Mouse (Mus musculus): Measurements from ENCODE around the gene Agbl5. TPM values are rescaled to one million over a fixed set of nuclear protein-coding genes. Genes with fewer than 3 reads are reported as not detected.

The Agbl5 gene
- polyA plus RNA-seq, 1 experiment, result 5.2 TPM

DNA sequence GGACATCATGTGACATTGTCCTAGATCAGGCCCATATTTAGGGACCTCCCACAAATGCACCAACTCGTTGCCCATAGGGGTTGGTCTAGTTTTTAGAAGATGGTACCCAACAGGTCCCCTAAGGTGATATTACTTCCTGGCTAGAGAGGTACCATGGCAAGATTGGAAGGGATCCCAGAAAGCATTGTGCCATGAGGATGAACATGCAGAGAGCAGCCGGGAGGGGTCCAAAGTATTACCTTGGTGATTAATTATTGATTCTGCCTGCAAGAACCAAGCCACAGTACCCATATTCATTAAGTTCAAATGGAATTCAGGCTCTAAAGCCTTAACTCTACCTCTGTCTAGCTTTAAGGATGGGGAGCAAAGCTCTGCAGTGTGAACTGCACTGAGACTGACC is 37.6 kb downstream of the Agbl5 start:
- H3K27me3 ChIP-seq (ENCODE audit: control insufficient read depth, insufficient read depth, insufficient read length), result no peaks in the 10 kb centered on the region
- no peak overlapping the region for H3K4me3 ChIP-seq (ENCODE audit: insufficient read depth, poor library complexity, severe bottlenecking)

DNA sequence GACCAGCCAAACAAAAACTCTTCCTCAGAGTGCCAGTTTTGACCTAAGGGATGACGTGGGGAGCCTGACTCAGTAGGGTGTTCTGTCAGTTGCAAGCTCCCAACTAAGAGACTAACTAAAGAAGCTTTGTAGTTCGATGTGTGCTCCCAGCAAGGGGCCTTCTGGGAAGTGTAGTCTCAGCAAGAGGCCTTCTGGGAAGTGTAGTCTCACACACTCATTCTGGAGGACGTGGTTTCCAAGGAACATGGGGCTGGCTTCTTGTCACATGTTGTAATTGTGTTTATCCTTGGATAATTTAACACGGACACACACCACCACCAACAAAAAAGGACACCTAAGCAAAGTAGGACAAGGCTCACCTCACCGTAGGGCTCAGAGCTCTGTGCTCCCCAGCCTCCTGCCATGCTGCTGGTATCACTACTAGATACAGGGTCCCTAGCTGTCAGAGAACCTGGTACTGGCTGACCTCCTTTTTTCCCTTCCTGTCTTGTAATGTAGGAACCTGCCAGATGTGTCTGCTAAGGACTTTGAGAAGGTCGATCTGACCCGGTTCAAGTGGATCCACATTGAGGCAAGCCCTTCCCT is 39.5 kb downstream of the Agbl5 start:
- Histone ChIP-seq H3ac (ENCODE audit: control insufficient read depth, insufficient read length, low read depth) (no peak overlapping the region), H3K36me3 (ENCODE audit: control insufficient read depth, insufficient read depth) (no peaks in the 10 kb centered on the region), H3K79me2 (ENCODE audit: control insufficient read depth, insufficient read depth) (no peaks in the 10 kb centered on the region), H3K79me3 (ENCODE audit: low read depth) (no peaks in the 10 kb centered on the region), H3K27me3 (ENCODE audit: control insufficient read depth, insufficient read depth, insufficient read length) (no peaks in the 10 kb centered on the region), H3K4me3 (ENCODE audit: insufficient read depth, poor library complexity, severe bottlenecking) (no peak overlapping the region)
- TF ChIP-seq MAX (IDR thresholded peaks at IDR 0.05) (no peak), CEBPB (IDR thresholded peaks at IDR 0.05; ENCODE audit: low read depth) (no peak), CTCF (IDR thresholded peaks at IDR 0.05; ENCODE audit: control insufficient read depth, insufficient read depth, insufficient read length) (no peak), USF1 (IDR thresholded peaks at IDR 0.05; ENCODE audit: low read depth) (no peak), MYOG (IDR thresholded peaks at IDR 0.05; ENCODE audit: control insufficient read depth, extremely low read depth, insufficient read length) (no peak), FOSL1 (IDR thresholded peaks at IDR 0.05; ENCODE audit: insufficient read depth, low read length, poor library complexity, severe bottlenecking) (no peak), MYOD1 (IDR thresholded peaks at IDR 0.05; ENCODE audit: control insufficient read depth, insufficient read length, low read depth) (no peak)

More for the DNA sequence above, 37.6 kb downstream of the Agbl5 start:
- TF ChIP-seq CEBPB (IDR thresholded peaks at IDR 0.05; ENCODE audit: low read depth) (no peak), MYOG (IDR thresholded peaks at IDR 0.05; ENCODE audit: control insufficient read depth, extremely low read depth, insufficient read length) (no peak), MAX (IDR thresholded peaks at IDR 0.05) (no peak), CTCF (IDR thresholded peaks at IDR 0.05; ENCODE audit: control insufficient read depth, insufficient read depth, insufficient read length) (no peak)
- H3K36me3 ChIP-seq (ENCODE audit: control insufficient read depth, insufficient read depth), result no peaks in the 10 kb centered on the region
- no peak overlapping the region for H3ac ChIP-seq (ENCODE audit: control insufficient read depth, insufficient read length, low read depth)
- H3K79me2 ChIP-seq (ENCODE audit: control insufficient read depth, insufficient read depth), result no peaks in the 10 kb centered on the region
- no peaks in the 10 kb centered on the region for H3K79me3 ChIP-seq (ENCODE audit: low read depth)

DNA sequence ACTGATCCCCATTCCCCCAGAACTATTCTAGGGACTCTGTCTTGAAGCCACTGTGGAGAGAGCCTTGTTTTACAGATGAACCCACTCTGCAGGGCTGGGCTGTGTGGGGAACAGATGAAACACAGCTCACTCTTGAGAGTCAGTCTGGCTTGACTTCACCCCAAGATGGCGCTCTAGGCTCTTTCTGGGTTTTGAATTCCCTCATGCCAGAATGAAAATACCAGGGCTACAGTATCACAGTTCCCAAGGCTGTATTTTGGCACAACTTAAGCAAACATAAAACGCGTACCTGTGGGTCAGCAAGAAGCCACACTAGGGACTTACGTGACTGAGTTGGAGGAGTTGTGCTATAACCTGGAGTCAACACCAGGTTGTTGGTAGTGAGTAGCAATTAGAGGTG is 41.6 kb downstream of the Agbl5 start:
- Histone ChIP-seq H3K27me3 (ENCODE audit: control insufficient read depth, insufficient read depth, insufficient read length) (no peaks in the 10 kb centered on the region), H3K79me2 (ENCODE audit: control insufficient read depth, insufficient read depth) (no peaks in the 10 kb centered on the region), H3K4me3 (ENCODE audit: insufficient read depth, poor library complexity, severe bottlenecking) (no peak overlapping the region), H3ac (ENCODE audit: control insufficient read depth, insufficient read length, low read depth) (no peak overlapping the region), H3K36me3 (ENCODE audit: control insufficient read depth, insufficient read depth) (no peaks in the 10 kb centered on the region), H3K79me3 (ENCODE audit: low read depth) (no peaks in the 10 kb centered on the region)
- TF ChIP-seq FOSL1 (IDR thresholded peaks at IDR 0.05; ENCODE audit: insufficient read depth, low read length, poor library complexity, severe bottlenecking) (no peak), USF1 (IDR thresholded peaks at IDR 0.05; ENCODE audit: low read depth) (no peak), CTCF (IDR thresholded peaks at IDR 0.05; ENCODE audit: control insufficient read depth, insufficient read depth, insufficient read length) (peak; percentile 58), MYOD1 (IDR thresholded peaks at IDR 0.05; ENCODE audit: control insufficient read depth, insufficient read length, low read depth) (no peak)

DNA sequence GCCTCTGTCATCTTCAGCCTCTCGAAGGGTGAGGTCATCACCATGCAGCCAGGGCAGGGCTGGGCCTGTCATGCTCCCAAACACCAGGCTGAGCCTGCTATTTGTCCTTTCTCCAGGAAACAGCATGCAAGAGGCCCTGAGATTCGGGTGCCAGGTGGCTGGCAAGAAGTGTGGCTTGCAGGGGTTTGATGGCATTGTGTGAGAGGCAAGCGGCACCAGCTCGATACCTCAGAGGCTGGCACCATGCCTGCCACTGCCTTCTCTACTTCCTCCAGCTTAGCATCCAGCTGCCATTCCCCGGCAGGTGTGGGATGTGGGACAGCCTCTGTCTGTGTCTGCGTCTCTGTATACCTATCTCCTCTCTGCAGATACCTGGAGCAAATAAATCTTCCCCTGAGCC is 42.4 kb downstream of the Agbl5 start:
- Histone ChIP-seq H3K4me3 (ENCODE audit: insufficient read depth, poor library complexity, severe bottlenecking) (no peak overlapping the region), H3K36me3 (ENCODE audit: control insufficient read depth, insufficient read depth) (no peaks in the 10 kb centered on the region), H3ac (ENCODE audit: control insufficient read depth, insufficient read length, low read depth) (no peak overlapping the region), H3K79me3 (ENCODE audit: low read depth) (no peaks in the 10 kb centered on the region), H3K79me2 (ENCODE audit: control insufficient read depth, insufficient read depth) (no peaks in the 10 kb centered on the region), H3K27me3 (ENCODE audit: control insufficient read depth, insufficient read depth, insufficient read length) (no peaks in the 10 kb centered on the region)
- TF ChIP-seq MYOG (IDR thresholded peaks at IDR 0.05; ENCODE audit: control insufficient read depth, extremely low read depth, insufficient read length), result no peak
- TF ChIP-seq USF1 (IDR thresholded peaks at IDR 0.05; ENCODE audit: low read depth), result no peak
- no peak for TF ChIP-seq FOSL1 (IDR thresholded peaks at IDR 0.05; ENCODE audit: insufficient read depth, low read length, poor library complexity, severe bottlenecking)
- no peak for TF ChIP-seq CTCF (IDR thresholded peaks at IDR 0.05; ENCODE audit: control insufficient read depth, insufficient read depth, insufficient read length)
- no peak for TF ChIP-seq MAX (IDR thresholded peaks at IDR 0.05)
- TF ChIP-seq CEBPB (IDR thresholded peaks at IDR 0.05; ENCODE audit: low read depth), result no peak
- no peak for TF ChIP-seq MYOD1 (IDR thresholded peaks at IDR 0.05; ENCODE audit: control insufficient read depth, insufficient read length, low read depth)

DNA sequence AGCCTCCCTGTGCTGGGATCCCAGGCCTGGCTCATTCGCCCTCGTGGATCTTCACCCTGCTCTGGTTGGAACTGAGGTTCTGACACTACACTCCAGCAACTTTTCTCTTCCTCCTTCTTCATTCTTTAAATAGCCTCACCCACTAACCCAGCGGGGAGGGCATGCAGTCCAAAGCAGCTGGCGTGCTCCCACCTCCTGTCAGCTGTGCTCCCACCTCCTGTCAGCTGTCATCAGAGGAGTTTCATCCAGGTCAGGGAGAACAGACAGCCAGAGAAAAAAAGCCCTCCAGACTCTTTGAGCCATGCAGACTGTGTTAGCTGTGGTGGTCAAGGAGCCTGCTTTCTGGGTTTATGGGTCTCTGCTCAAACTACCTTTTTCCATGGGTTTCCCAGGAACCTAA is 42.9 kb downstream of the Agbl5 start:
- TF ChIP-seq MYOD1 (IDR thresholded peaks at IDR 0.05; ENCODE audit: control insufficient read depth, insufficient read length, low read depth) (peak; percentile 41), USF1 (IDR thresholded peaks at IDR 0.05; ENCODE audit: low read depth) (no peak)
- H3K36me3 ChIP-seq (ENCODE audit: control insufficient read depth, insufficient read depth), result no peaks in the 10 kb centered on the region
- H3K79me2 ChIP-seq (ENCODE audit: control insufficient read depth, insufficient read depth), result no peaks in the 10 kb centered on the region
- H3K27me3 ChIP-seq (ENCODE audit: control insufficient read depth, insufficient read depth, insufficient read length), result no peaks in the 10 kb centered on the region
- no peak overlapping the region for H3ac ChIP-seq (ENCODE audit: control insufficient read depth, insufficient read length, low read depth)
- no peak overlapping the region for H3K4me3 ChIP-seq (ENCODE audit: insufficient read depth, poor library complexity, severe bottlenecking)
- H3K79me3 ChIP-seq (ENCODE audit: low read depth), result no peaks in the 10 kb centered on the region

DNA sequence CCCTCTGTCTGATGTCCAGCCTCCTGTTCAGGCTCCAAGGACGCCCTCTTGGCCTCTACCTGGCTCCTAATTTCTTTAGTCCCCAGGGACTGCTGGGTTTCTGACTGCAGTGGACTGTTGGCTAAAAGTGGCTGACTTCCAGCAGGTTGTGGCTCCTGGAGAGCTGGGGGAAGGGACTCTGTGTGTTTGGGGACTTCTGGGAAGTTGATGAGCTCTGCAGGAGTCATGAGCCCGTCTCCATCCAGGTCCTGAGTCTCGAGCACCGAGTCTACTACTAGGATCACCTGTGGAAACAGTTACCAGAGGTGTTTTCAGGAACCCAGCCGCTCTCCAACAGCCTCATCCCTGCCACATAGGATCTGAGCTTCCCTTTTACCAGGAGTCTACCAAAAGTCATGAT is 45.2 kb downstream of the Agbl5 start:
- no peaks in the 10 kb centered on the region for H3K27me3 ChIP-seq (ENCODE audit: control insufficient read depth, insufficient read depth, insufficient read length)
- H3K79me2 ChIP-seq (ENCODE audit: control insufficient read depth, insufficient read depth), result no peaks in the 10 kb centered on the region
- H3ac ChIP-seq (ENCODE audit: control insufficient read depth, insufficient read length, low read depth), result no peak overlapping the region
- no peak for TF ChIP-seq MAX (IDR thresholded peaks at IDR 0.05)
- TF ChIP-seq USF1 (IDR thresholded peaks at IDR 0.05; ENCODE audit: low read depth), result no peak
- H3K36me3 ChIP-seq (ENCODE audit: control insufficient read depth, insufficient read depth), result no peaks in the 10 kb centered on the region
- H3K79me3 ChIP-seq (ENCODE audit: low read depth), result no peaks in the 10 kb centered on the region
- H3K4me3 ChIP-seq (ENCODE audit: insufficient read depth, poor library complexity, severe bottlenecking), result no peak overlapping the region
